Mouse (Mus musculus) cerebellum, adult 18-20 months (tissue): ENCODE results near the gene Scarb2.

ENCODE experiments used
- DNase-seq, 2 experiments: peaks; one replicate each; pipeline ENCODE4 v3.0.0; 2021

Scarb2 gene

DNA sequence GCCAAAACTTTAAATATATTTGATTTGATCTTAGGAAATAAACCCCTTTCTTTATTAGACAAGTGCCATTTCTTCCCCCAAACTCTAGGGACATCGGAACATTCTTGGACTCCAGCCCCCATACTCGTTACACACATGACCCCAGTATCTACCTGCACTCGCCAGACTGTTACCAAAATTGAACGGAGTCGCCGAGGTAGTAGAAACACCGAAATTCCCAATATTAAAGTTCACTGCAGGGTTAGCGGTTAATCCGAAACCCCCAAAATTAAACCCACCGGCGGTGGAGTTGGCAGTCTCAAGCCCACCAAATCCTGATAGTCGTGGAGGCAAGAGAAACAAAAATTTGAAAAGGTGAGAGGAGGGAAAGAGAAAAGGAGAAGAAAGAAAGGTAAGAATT, 72.6 kb downstream of the Scarb2 start:
- DNase-seq, result no peak

DNA sequence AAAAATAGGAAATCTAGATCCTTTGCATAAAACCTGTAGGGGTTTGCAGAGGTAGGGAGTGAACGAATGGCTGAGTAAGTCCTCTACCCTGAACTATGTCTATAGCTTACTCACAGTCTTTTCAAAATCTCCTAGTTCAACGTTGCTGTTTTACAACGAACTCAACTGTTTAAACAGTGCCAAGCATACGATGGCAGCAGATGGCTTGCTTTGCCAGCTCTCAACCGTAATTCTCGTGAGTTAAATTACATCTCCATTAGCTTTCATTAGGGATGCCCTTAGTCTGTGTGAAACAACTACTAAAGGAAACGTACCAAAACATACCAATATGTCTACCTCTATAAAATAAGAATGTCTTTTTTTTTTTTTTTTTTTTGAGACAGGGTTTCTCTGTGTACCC, 75.0 kb downstream of the Scarb2 start:
- DNase-seq, result no peak

DNA sequence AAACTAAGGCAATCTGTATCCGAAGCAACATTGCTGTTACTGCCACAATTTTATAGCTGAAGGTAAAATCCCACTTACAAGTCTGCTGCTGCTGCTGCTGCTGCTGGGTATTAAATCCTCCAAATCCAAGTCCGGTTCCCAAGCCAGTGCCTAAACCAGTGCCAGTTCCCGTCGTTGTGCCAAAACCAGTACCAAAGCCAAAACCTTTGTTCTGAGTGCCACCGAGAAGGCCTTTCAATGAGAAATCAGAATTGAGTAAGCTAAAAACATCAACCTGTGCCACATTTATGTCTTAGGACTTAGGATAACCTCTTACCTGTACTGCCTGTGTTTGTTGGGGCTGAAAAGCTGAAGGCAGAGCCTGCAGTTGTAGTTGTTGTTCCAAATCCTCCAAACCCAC, 75.9 kb downstream of the Scarb2 start:
- DNase-seq, result peak in 1 of 2 experiments; percentile 17

DNA sequence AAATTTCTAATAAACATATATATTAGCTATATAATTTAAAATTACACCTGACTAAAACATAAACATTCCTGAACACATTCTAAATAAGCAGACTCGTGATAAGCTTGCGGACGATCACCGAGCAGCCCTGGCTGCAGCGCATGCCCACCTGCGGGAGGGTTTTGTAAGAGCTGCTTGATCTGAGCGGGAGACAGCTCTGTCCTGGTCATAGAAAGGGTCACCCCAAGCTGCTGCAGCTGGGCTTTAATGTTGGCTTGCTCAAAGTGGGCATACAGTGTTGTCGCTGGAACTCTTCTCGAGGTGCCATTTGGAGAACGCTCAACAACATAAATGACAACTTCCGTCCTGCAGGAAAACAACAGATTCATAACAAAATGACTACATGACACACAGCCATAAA, 82.5 kb downstream of the Scarb2 start:
- no peak for DNase-seq

DNA sequence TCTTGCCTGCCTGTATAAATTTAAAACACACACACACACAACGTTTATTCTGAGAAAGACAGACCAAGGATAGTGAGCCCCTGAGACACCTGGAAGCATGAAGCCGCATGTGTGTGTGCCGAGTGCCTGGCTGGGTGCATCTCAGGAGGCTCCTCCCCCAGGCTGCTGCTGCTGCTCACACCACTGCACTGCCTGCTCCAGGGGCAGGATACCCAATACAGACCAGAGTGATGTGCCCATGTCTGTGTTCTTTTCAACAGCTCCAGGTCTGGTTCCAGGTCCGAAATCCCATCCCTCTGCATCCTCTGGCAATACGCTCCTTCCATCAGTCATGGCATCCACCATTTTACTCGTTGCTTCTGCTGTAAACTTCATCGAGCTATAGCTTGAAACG, 92.7 kb downstream of the Scarb2 start:
- no peak for DNase-seq

DNA sequence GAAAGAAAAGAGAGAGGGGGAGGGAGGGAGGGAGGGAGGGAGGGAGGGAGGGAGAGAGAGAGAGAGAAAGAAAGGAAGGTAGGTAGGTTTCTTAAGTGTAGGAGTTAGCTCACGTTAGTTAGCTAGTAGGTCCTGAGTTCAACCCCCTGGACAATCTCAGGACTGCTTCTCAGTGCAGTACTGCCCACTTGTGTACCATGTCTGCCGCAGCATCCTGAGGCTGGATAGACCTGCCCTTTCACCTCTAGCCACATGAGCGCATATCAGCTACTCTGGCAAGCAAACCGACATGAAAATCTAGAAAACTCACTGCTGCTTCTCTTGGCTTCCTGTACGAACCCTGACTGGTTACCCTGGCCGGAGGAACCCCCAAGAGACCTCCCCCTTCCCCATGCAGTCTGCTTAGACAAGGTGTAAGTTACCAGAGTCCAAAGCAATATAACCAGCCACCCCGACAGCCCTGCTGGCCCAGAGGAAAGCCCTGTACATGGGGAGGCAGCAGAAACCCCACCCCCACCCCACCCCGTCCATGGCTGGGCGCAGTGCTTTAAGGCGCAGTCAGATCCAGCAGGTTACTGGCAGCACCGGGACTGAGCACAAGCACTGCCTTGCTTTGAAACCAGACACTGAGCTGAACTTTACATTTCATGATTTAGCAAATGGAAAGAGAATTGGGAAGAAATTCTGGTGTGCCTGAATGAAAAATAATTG, 93.2 kb downstream of the Scarb2 start:
- DNase-seq, result no peak

DNA sequence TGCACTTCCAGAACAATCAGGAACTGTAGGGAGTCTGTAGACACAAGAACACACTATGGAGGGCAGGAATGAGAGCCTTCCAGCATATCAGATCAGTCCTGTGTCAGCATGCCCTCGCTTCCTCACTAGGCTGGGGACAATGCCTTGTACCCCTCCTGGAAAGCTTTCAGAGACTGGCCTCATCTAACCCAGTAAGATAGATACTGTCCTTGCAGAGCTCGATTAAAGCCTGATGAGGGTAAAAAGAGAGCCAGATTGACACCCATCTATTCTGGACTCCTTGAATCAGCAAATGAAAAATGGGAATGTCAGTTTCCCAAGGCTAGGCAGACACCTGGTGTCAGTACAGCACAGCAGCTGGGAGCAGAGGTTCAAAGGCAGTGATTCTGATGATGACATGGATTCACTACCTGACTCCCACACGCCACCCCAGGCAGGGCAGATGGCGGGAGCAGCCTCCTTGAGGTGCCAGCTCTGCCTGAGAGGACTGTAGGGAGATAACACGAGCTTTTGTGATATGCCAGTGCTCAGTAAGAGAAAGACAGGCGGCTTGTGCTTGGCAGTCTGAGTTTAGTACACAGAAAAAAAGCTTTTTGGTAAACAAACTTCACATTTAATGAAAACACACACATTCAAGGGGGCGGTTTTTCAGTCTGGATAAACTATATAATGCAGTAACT, 95.0 kb downstream of the Scarb2 start:
- DNase-seq, result no peak

DNA sequence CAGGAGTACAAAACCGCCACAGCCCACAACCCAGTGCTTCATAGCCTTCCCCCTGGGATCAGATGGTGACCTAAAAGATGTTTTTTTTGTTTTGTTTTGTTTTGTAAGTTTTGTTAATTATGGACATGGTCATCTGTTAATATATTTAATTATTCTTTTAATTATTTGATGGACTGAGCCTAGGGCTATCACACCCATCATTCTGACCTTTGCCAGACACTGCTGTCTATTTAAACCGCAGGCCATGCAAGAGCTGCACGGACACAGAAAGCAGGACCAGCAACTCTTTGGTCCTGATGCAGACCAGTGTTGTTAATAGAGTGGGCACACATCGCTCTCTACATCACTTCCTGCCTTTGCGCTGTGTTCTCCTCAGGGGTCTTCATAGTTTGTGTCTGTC, 96.1 kb downstream of the Scarb2 start:
- no peak for DNase-seq

DNA sequence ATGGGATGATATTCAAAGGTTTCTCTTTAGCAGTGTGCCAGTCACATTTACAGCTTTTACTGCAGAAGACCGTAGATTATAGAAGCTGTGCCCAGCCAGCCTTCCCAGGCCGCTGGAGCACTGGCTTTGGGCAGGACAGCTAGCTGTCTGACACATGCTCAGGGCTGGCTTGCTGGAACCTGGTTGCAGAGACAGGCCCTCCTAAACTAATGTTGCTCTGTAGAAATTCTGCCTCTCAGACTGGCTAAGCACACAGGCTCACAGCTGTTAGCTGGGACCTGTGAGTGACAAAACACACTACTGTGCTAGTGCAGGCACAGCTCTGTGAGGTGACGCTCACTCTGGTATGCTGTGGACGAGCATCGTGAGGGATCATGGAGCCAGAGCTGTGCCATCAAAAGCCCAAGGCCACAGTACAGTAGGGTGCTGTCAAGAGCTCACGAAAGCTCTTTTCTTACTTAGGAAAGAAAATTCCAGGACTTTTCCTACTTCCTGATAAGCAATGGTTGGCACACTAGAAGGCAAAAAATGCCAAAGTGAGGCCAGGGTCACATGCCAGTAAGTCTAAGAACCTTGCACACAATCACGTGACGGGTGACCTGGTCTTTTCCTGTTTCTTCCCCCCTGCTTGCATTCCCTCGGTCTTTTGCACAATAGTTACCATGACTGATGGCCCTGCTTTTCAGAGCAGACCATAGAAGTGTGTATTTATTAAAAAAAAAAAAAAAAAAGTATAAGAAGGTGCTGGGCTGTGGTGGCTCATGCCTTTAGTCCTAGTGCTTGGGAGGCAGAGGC, 97.1 kb downstream of the Scarb2 start:
- DNase-seq, result no peak

DNA sequence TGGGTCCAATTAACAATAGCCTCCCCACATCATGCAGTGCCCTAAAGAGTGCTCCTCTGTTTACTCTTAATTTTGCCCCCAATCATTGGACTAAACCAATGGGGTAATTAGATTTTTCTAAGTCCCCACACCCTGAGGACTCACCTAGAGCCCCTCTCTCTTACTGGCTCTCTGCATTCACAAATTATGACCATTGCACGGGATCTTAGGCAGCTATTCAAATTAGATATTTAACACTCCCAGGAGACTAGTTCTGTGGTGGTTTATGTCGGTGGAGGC, 102.3 kb downstream of the Scarb2 start:
- DNase-seq, result no peak

DNA sequence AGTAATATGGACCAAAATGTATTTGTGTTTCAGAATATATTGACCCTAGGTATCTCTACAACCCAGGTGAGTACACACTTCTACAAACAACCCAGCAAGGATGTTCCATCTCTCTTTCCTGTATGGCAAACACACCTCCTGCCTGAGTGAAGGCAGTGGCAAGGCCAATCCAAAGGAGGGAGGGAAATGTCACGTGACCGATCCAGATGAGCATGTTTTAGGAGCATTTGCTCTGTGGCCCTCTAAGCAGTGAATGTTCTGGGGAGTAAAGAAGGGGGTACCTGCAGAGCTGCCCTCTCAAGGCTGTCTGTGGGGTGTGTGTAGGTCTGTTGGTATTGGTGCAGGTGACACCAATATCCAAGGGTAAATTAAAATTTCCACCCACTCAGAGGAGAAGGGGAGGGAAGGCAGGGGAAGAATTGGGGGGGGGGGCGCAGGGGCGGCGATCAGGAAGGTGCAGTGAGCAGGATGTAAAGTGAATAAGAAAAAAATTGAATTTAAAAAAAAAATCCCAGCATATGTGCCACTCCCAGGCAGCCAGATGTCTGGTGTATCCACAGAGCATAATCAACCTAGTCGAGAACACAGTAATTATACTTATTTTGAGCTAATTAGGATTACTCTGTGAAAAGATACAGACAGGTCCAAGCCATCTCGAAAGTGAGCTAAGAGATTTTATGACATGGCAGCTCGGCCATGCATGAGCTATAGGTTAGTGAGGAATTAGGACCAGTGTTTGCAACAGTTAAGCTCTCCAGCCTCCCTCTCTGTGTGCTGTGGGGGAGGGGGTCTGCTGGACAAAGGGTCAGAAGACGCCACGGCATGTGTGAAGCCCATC, 102.9 kb downstream of the Scarb2 start:
- DNase-seq, result no peak

DNA sequence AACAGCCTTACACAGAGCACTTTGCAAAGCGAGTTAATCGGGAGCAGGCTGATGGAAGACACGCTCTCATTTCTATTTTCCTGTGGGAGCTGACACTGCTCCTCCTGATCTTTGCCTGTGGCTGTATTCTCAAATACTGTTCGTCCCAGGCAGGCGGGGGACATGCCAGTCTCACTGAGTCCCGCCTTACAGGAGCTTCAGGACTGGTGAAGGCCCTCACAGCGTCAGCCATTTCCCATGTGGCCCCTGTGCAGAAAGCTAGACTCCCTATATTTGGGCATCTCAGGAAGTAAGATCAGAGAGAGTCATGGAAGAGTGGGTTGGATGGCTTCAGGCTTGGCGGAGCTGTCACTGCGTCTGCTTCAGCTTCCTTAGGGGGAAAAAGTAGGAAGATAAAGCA, 103.8 kb downstream of the Scarb2 start:
- no peak for DNase-seq

DNA sequence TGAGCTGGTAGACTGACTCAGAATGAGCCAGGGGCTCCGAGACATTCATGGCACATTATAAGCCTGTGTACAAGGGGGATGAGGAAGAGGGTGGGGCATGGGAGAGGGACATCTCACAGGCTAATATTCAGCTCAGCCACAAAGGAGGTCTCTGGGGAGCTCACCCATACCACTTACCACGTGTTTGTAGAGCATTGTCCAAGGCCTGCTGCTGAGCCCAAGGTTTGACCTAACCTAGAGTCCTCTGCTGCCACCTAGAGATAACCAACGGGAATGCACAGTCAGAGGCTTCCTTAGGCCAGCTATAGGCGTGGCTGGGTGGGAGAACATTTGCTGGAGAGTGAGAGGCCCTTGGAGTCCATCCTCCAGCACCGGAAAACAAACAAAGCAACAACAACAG, 108.5 kb downstream of the Scarb2 start:
- DNase-seq, result peak; percentile 68 to 80

DNA sequence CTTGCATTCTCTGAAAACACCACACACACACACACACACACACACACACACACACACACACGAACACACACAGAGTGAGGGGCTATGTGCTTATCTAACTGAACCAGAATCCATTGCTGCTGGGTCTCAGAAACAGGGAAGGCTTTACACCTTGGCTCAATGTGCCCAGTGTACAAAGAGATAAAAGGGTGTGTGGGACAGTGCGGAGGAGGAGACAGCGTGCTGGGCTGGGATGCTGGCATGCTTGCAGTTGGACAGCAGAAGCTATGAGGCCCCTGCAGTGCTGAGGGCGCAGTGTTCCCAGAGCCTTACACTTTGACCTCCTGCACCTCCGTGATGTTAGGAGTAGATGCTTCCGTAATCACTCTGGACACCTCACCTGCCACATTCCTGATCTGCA, 110.2 kb downstream of the Scarb2 start:
- DNase-seq, result no peak

DNA sequence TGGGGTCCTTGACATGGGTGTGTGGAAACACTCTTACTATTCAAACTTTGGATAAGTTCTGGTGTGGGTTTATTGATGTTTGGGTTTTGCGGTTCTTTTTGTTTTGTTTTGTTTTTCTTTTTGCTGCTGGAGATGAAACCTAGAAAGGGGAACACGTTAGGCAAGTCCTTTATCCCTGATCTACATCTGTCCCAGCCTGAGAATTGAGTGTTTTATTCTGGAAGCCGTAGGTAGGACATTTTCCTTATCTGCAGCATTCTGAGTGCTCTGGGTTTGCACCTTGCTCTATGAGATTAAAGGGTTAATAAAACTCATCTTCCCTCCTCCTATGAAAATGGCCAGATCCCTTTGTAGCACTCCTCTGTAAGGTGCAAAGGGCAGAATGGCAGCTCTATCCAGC, 110.9 kb downstream of the Scarb2 start:
- DNase-seq, result no peak

DNA sequence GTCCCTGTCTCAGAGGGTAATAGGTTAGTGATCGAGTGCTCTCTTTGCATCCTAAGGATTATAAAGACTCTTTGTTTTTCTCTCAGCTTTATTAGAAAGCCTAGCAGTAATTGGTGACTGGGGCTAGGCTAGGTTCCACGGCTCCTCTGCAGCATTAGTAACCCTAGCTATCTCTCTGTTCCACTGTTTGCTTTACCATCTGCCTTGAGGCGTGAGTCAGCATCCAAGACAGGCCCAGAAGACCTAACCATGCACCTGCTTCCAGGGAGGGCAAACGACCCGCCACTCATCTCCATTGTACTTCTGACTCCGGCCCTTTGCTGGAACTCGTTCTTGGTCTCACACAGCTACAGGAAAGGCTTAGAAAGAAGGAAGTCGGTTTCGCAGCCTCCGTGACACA, 112.8 kb downstream of the Scarb2 start:
- no peak for DNase-seq

DNA sequence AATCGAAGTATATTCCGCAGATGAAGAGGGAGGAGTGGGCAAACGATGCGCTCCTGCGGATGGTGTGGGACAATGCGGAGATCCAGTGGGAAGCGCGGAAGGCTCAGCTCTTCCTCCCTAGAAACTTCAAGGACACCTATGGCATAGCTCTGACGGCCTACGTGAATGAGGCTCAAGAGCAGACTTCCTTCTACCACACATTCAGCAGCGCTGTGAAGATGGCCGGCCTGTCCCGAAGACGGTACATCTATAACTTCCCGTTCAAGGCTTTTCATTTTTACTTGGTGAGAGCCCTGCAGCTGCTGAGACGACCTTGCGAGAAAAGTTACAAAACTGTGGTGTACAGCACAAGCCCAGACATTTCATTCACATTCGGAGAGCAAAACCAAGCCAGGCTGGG, 114.1 kb downstream of the Scarb2 start:
- DNase-seq, result no peak
